Mouse (Mus musculus) testis, adult 2 months (tissue): ENCODE measurements around the gene Fpr3.

Experiments used
- CTCF ChIP-seq: fragments of 200-500 bp; IDR thresholded peaks from 2 replicates; pipeline ENCODE4 v1.5.1; 2012; ENCODE audit warnings: low read depth, mild to moderate bottlenecking, inconsistent platforms, low read length, moderate library complexity; ENCODE audit not compliant: control insufficient read depth, insufficient read depth, insufficient replicate concordance
- POLR2A ChIP-seq: fragments of 200-500 bp; IDR thresholded peaks from 2 replicates; pipeline ENCODE4 v1.6.1; 2012; ENCODE audit warnings: low read depth, mild to moderate bottlenecking, inconsistent platforms, low read length, moderate library complexity; ENCODE audit not compliant: control insufficient read depth

DNA sequence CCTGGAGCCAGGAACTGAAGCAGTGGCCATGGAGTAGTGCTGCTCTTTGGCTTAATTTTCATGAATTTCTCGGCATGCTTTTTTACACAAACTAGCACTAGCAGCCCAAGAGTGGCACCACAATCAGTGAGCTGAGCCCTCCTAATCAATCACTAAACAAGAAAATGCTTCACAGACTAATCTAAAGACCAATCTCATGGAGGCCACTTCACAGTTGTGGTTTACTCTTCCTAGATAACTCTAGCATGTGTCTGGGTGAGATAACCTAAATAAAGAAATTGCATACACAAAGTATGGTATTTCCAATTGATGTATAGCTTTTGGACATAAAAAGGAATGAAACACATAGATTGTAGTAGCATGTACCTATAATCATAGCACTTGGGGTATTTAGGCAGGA is 8.3 kb upstream of the Fpr3 start:
- TF ChIP-seq CTCF (no peak), POLR2A (no peak)
